Mouse (Mus musculus): ENCODE data around the gene 5330417C22Rik. TPM values are rescaled to one million over a fixed set of nuclear protein-coding genes. Genes with fewer than 3 reads are reported as not detected.
"Not testable (repeated sequence)": the region's sequence is repeated elsewhere in the genome, so short reads cannot be mapped to it uniquely, and the experiment has no call there.

Gene 5330417C22Rik
- polyA plus RNA-seq, 1 experiment from 2014 or later, result 18.9 TPM

GRCm38 (mm10) chr3:108518276-108518675 lies 18.1 kb downstream of the 5330417C22Rik start:
- Histone ChIP-seq H3K4me3 (no peak overlapping the region), H3K4me2 (no peak overlapping the region), H3K36me3 (no peaks in the 10 kb centered on the region), H3K27ac (replicated peaks) (no peak overlapping the region), H3K9ac (no peak overlapping the region), H3K27me3 (no peaks in the 10 kb centered on the region), H3K9me3 (no peaks in the 10 kb centered on the region), H3K4me1 (replicated peaks) (no peaks in the 10 kb centered on the region)
- 53% methylated on average over 4 of the region's 4 CpGs for WGBS
- ATAC-seq (ENCODE audit: low FRiP score, low read depth), result no peak

DNA sequence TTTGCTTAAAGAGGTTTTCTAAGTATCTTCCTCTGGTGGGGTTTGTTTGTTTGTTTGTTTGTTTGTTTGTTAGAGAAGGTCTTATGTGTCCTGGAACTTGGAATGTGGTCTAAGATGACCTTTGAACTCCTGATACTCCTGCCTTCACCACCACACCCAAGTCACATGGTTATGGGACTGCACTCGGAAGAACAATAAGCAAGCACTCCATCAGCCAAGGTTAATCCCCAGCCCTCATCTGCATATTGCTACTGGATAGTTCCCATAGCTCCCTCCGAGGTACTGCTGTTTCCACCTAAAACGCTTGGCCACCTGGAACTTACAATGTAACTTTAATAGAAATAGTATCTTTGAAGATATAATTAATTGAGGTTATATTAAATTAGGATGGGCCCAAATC lies 22.9 kb downstream of the 5330417C22Rik start:
- H3K9ac ChIP-seq, result no peak overlapping the region
- H3K36me3 ChIP-seq, result no peaks in the 10 kb centered on the region
- WGBS, result 73% methylated on average over 3 of the region's 3 CpGs
- no peaks in the 10 kb centered on the region for H3K27me3 ChIP-seq
- H3K27ac ChIP-seq (replicated peaks), result no peak overlapping the region
- H3K4me3 ChIP-seq, result no peak overlapping the region
- H3K9me3 ChIP-seq, result no peaks in the 10 kb centered on the region
- no peak overlapping the region for H3K4me2 ChIP-seq
- no peak for ATAC-seq (ENCODE audit: low FRiP score, low read depth)
- peaks cover 21% of the 10 kb centered on the region for H3K4me1 ChIP-seq (replicated peaks)

DNA sequence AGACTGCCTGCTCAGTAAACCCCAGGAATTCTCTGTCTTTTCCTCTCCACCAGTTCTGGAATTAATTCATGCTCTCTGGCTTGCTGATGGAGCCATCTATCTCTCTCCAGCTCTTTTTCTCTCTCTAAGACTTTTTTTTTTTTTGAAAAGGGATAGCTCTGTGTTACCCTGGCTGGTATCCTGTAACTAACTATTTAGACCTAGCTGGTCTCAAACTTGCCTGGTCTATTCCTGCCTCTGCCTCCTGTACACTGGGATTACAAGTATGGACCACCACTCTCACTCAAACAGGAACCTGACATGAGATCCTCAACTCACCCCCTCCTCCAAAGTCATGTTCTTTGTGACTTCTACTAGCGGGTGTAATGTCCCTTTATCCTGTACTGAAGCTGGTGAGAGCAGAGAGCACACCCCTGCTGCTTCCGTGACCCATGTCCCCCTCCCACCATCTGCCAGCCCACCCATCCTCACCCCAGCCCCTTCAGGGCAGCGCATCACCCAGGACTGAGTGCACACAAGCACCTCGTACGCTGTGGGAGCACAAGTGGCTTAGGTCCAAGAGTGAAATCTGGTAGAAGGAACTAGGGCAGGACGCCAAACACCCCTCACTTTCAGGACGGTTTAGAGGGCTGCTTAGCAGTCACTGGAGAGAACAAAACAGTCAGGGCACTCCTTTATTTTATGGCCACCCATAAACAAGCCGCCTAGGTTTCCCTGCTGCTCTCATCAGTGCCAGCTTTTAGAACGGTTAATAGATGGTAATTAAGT lies 25.4 kb downstream of the 5330417C22Rik start:
- Histone ChIP-seq H3K4me1 (replicated peaks) (peaks cover 21% of the 10 kb centered on the region), H3K9me3 (no peaks in the 10 kb centered on the region), H3K4me2 (0 out of 2 replicates have a peak overlapping the region, but pooled peaks have one; percentile 7), H3K9ac (no peak overlapping the region), H3K27me3 (no peaks in the 10 kb centered on the region), H3K4me3 (no peak overlapping the region), H3K36me3 (no peaks in the 10 kb centered on the region), H3K27ac (replicated peaks) (peak overlapping the region; percentile 52)
- ATAC-seq (ENCODE audit: low FRiP score, low read depth), result peak; percentile 69
- 8% methylated on average over 9 of the region's 9 CpGs for WGBS

DNA sequence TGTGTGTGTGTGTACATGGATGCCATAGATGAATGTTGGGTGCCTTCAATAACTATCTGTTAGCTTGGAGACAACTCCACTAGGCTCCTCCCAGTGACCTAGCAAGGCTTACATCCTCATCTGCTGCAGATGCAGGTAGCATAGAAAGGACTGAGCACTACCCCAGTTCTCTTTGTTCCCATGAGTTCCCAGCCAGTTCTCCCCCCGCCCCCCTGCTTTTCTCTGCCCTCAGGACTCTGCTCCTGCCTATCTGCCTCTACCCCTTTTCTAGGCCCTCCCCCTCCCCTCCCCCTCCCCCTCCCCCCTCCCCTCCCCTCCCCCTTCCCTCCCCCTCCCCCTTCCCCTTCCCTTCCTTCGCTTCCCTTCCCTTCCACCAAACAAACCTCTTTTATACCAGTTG lies 26.2 kb downstream of the 5330417C22Rik start:
- Histone ChIP-seq H3K4me2 (no peak overlapping the region), H3K4me3 (no peak overlapping the region), H3K9me3 (no peaks in the 10 kb centered on the region), H3K27ac (replicated peaks) (no peak overlapping the region), H3K9ac (no peak overlapping the region), H3K36me3 (no peaks in the 10 kb centered on the region), H3K4me1 (replicated peaks) (peaks cover 21% of the 10 kb centered on the region), H3K27me3 (no peaks in the 10 kb centered on the region)
- no peak for ATAC-seq (ENCODE audit: low FRiP score, low read depth)
- 21% methylated on average over 2 of the region's 2 CpGs for WGBS

DNA sequence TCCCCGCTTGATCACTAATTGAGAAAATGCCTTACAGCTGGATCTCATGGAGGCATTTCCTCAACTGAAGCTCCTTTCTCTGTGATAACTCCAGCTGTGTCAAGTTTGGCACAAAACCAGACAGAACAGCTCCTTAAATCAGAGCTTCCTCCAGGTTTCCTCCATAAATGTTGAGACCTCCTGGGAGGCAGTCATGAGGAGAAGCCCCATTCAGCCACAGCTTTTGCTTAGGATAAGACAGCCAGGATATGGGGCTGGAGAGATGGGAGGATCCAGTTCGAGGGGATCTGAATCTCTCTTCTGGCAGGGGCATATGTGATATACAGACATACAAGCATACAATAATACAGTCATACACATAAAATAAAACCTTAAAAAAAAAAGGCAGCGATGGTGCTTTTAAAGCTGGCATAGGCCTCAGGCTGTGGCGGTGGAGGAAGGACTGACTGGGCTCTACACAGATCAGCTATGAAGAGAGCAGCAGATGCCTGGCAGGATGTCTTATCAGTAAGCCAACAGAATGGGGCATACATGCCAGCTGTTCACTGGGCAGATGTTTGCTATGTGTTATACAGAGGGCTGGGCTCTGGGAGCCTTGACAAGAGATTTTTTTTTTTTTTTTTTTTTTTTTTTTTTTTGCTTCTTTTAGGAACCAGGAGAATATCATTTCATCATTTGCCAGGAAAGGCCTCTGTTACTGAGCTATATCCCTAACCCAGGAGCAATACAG lies 27.4 kb downstream of the 5330417C22Rik start:
- no peaks in the 10 kb centered on the region for H3K9me3 ChIP-seq
- peaks cover 21% of the 10 kb centered on the region for H3K4me1 ChIP-seq (replicated peaks)
- no peaks in the 10 kb centered on the region for H3K27me3 ChIP-seq
- no peak overlapping the region; the same call in 1 of the 2 replicates for H3K27ac ChIP-seq (replicated peaks)
- ATAC-seq (ENCODE audit: low FRiP score, low read depth), result no peak
- 78% methylated on average over 4 of the region's 4 CpGs for WGBS
- no peak overlapping the region for H3K9ac ChIP-seq
- no peak overlapping the region for H3K4me3 ChIP-seq
- H3K36me3 ChIP-seq, result no peaks in the 10 kb centered on the region
- no peak overlapping the region for H3K4me2 ChIP-seq

- Histone ChIP-seq H3K27ac (replicated peaks) (no peak overlapping the region), H3K4me3 (no peak overlapping the region), H3K4me2 (no peak overlapping the region), H3K9me3 (no peaks in the 10 kb centered on the region), H3K9ac (no peak overlapping the region), H3K27me3 (no peaks in the 10 kb centered on the region), H3K36me3 (no peaks in the 10 kb centered on the region), H3K4me1 (replicated peaks) (0 out of 2 replicates have a peak, but pooled peaks cover 5% of the 10 kb centered on the region)
- ATAC-seq (ENCODE audit: low FRiP score, low read depth), result no peak
- 92% methylated on average over 4 of the region's 4 CpGs for WGBS
Measured at GRCm38 (mm10) chr3:108503908-108504307, 32.4 kb downstream of the 5330417C22Rik start.

- not testable (repeated sequence) for ATAC-seq (ENCODE audit: low FRiP score, low read depth); H3K27me3 ChIP-seq; H3K4me1 ChIP-seq (replicated peaks); H3K9ac ChIP-seq; H3K4me2 ChIP-seq; H3K27ac ChIP-seq (replicated peaks); H3K4me3 ChIP-seq; H3K36me3 ChIP-seq; H3K9me3 ChIP-seq
- WGBS, result 69% methylated on average over 3 of the region's 3 CpGs
Measured at GRCm38 (mm10) chr3:108501411-108501810, 34.9 kb downstream of the 5330417C22Rik start.

DNA sequence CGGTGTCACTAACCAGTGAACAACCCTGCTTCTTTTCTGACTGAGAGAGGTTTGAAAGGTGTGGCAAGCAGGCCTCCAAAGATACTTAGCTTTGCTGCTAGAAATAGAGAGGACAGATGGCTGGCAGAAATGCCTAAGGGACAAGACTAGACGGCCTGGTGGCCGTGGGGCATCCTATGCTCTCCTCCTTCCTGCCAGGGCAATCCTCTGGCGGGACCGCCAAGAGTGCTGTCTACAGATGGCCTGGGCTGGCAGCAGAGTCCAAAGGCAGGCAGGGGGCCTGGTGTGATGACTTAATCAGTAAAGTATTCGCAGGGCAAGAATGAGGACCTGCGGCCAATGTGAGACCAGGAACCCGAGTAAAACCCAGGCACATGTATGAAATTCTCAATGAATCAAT lies 36.5 kb downstream of the 5330417C22Rik start:
- Histone ChIP-seq H3K27ac (replicated peaks) (no peak overlapping the region), H3K4me1 (replicated peaks) (peaks cover 14% of the 10 kb centered on the region), H3K36me3 (no peaks in the 10 kb centered on the region), H3K9me3 (no peaks in the 10 kb centered on the region), H3K9ac (no peak overlapping the region), H3K27me3 (no peaks in the 10 kb centered on the region), H3K4me2 (no peak overlapping the region), H3K4me3 (no peak overlapping the region)
- no peak for ATAC-seq (ENCODE audit: low FRiP score, low read depth)
- 58% methylated on average over 8 of the region's 8 CpGs for WGBS

GRCm38 (mm10) chr3:108497602-108498001 lies 38.7 kb downstream of the 5330417C22Rik start:
- Histone ChIP-seq H3K27ac (replicated peaks) (no peak overlapping the region), H3K9ac (no peak overlapping the region), H3K9me3 (no peaks in the 10 kb centered on the region), H3K36me3 (no peaks in the 10 kb centered on the region), H3K4me1 (replicated peaks) (peaks cover 14% of the 10 kb centered on the region), H3K4me3 (no peak overlapping the region), H3K27me3 (no peaks in the 10 kb centered on the region), H3K4me2 (no peak overlapping the region)
- ATAC-seq (ENCODE audit: low FRiP score, low read depth), result peak; percentile 27; the same call in 1 of the 2 replicates
- WGBS, result 47% methylated on average over 9 of the region's 9 CpGs

GRCm38 (mm10) chr3:108495486-108495885 lies 40.9 kb downstream of the 5330417C22Rik start:
- Histone ChIP-seq H3K9me3 (no peaks in the 10 kb centered on the region), H3K4me2 (no peak overlapping the region), H3K4me1 (replicated peaks) (peaks cover 14% of the 10 kb centered on the region), H3K4me3 (no peak overlapping the region), H3K36me3 (no peaks in the 10 kb centered on the region), H3K27me3 (no peaks in the 10 kb centered on the region), H3K27ac (replicated peaks) (peak overlapping the region; percentile 6; the same call in 1 of the 2 replicates), H3K9ac (no peak overlapping the region)
- WGBS, result 35% methylated on average over 4 of the region's 4 CpGs
- ATAC-seq (ENCODE audit: low FRiP score, low read depth), result peak; percentile 40; the same call in 1 of the 2 replicates

DNA sequence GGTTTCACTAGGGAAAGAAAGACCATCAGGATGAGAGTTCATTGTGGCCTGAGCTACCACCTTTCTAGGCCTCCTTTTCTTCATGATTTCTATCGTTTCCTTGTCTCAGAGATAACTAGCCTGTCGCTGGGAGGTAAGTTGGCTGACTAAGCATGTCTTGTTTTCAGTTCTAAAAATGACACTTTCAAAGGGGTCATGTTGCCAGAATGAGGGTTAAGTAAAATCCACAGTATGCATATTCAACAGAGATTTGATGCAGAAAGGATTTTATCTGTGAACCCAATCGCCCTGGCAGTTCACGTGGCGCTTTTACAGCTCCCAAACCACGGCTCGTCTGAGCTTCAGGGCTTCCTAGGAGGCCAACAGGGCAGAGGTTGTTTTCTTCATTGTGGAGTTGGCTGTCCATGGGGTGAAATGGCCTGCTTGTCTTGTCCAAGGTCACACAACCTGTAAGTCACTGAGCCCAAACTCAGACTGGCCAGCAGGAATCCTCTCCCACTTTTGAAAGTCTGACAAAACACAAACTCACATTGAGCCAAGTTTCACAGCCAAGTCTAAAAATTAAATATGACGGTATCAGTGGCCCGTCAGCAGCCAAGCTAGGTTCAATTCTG lies 41.4 kb downstream of the 5330417C22Rik start:
- H3K27me3 ChIP-seq, result no peaks in the 10 kb centered on the region
- 63% methylated on average over 9 of the region's 9 CpGs for WGBS
- no peaks in the 10 kb centered on the region for H3K36me3 ChIP-seq
- H3K4me2 ChIP-seq, result no peak overlapping the region
- H3K4me3 ChIP-seq, result no peak overlapping the region
- H3K27ac ChIP-seq (replicated peaks), result 0 out of 2 replicates have a peak overlapping the region, but pooled peaks have one; percentile 16
- no peaks in the 10 kb centered on the region for H3K9me3 ChIP-seq
- H3K4me1 ChIP-seq (replicated peaks), result peaks cover 14% of the 10 kb centered on the region
- no peak for ATAC-seq (ENCODE audit: low FRiP score, low read depth)
- no peak overlapping the region for H3K9ac ChIP-seq

GRCm38 (mm10) chr3:108489968-108490367 lies 46.4 kb downstream of the 5330417C22Rik start:
- Histone ChIP-seq H3K4me1 (replicated peaks) (peaks cover under 1% of the 10 kb centered on the region; the same call in 1 of the 2 replicates), H3K27ac (replicated peaks) (no peak overlapping the region), H3K4me3 (no peak overlapping the region), H3K9me3 (no peaks in the 10 kb centered on the region), H3K9ac (no peak overlapping the region), H3K36me3 (no peaks in the 10 kb centered on the region), H3K4me2 (no peak overlapping the region), H3K27me3 (no peaks in the 10 kb centered on the region)
- ATAC-seq (ENCODE audit: low FRiP score, low read depth), result no peak
- WGBS, result 36% methylated on average over 3 of the region's 3 CpGs
